Mouse (Mus musculus): ENCODE measurements around the gene Oit3.
"Not testable (repeated sequence)": the region's sequence is repeated elsewhere in the genome, so short reads cannot be mapped to it uniquely, and the experiment has no call there.

- TF ChIP-seq GATA1, TAL1 (IDR thresholded peaks at IDR 0.05; ENCODE audit: low read length): not testable (repeated sequence)
Observed at GRCm38 (mm10) chr10:59381563-59381962, 60.0 kb downstream of the Oit3 start.

All from erythroblast, embryonic 14.5 days (primary cell).